18 mouse cellular contexts compared by ENCODE assay signal in genomic region chr1:67078666-67079065, GRCm38 (mm10). TPM values are rescaled to one million over a fixed set of nuclear protein-coding genes. Genes with fewer than 3 reads are reported as not detected.
DNase-seq lines count a peak whose midpoint lies in the region; ATAC-seq and TF ChIP-seq lines count a peak whose summit lies in the region.
"Had no signal": no experiment of that assay in that cellular context is flagged by ENCODE, and none has a peak within 500 bp of the region (broad histone marks: within the 10 kb centered on the region; RNA-seq: fewer than 3 reads in every experiment).

No protein-coding gene starts in this region.

- H3K4me2 ChIP-seq in lung, embryonic 14.5 days = no peak overlapping the region
- 0 out of 2 replicates have a peak overlapping the region, but pooled peaks have one; percentile 2 for H3K4me2 ChIP-seq in intestine, embryonic 16.5 days (ENCODE audit: low read depth, low read length)
- H3K4me2 ChIP-seq: embryonic facial prominence, embryonic 12.5 days; forebrain, embryonic 13.5 days; forebrain, embryonic 15.5 days had no signal

- no peak for TF ChIP-seq POLR2A in small intestine, adult 2 months (IDR thresholded peaks at IDR 0.05; ENCODE audit: low read depth, low read length)
- no peak for TF ChIP-seq POLR2A in kidney, adult 2 months (IDR thresholded peaks at IDR 0.05; ENCODE audit: low read depth, low read length)

- WGBS in lung, embryonic 14.5 days = 76% methylated on average over 2 of the region's 2 CpGs
- whole genome bisulfite sequencing in intestine, embryonic 16.5 days = 61% methylated on average over 2 of the region's 2 CpGs
- WGBS in small intestine, adult 2 months = 26% methylated on average over 2 of the region's 2 CpGs
- WGBS in kidney, adult 2 months = 71% methylated on average over 2 of the region's 2 CpGs

- no peak for TF ChIP-seq CTCF in lung, embryonic 14.5 days (IDR thresholded peaks at IDR 0.05; ENCODE audit: low read depth)
- no peak for TF ChIP-seq CTCF in small intestine, adult 2 months (IDR thresholded peaks at IDR 0.05; ENCODE audit: extremely low read depth, insufficient read length, insufficient replicate concordance, low read depth, low read length)
- no peak for TF ChIP-seq CTCF in kidney, adult 2 months (conservative IDR thresholded peaks at IDR 0.05; ENCODE audit: insufficient read depth, insufficient read length, low read depth, low read length)

- no peaks in the 10 kb centered on the region for H3K36me3 ChIP-seq in lung, embryonic 14.5 days (ENCODE audit: insufficient read depth)
- H3K36me3 ChIP-seq in intestine, embryonic 16.5 days (ENCODE audit: control insufficient read depth, insufficient read depth, low read length) = no peaks in the 10 kb centered on the region
- H3K36me3 ChIP-seq in small intestine, adult 2 months (ENCODE audit: control insufficient read depth, insufficient read depth, low read length) = no peaks in the 10 kb centered on the region
- H3K36me3 ChIP-seq in kidney, adult 2 months (ENCODE audit: control insufficient read depth, insufficient read depth, low read length) = no peaks in the 10 kb centered on the region
- H3K36me3 ChIP-seq: embryonic facial prominence, embryonic 10.5 days; embryonic facial prominence, embryonic 12.5 days; forebrain, embryonic 15.5 days had no signal

- peak; percentile 34 for DNase-seq in lung, embryonic 14.5 days
- DNase-seq in lung, postnatal 36 days = no peak
- no peak for DNase-seq in kidney, adult 2 months
- DNase-seq in urinary bladder, adult 18-20 months (ENCODE audit: low spot score in 2 of 2) = no peak
- DNase-seq: adrenal gland, adult 2 months; adrenal gland, postnatal 14 days; adrenal gland, postnatal 36 days; cerebellum, adult 11-12 months; cerebellum, adult 2 months; cerebellum, adult 9-10 months; cerebellum, postnatal 10 days; cerebellum, postnatal 25 days had no signal

- no peaks in the 10 kb centered on the region for H3K4me1 ChIP-seq in lung, embryonic 14.5 days (ENCODE audit: insufficient read depth)
- H3K4me1 ChIP-seq in intestine, embryonic 16.5 days (ENCODE audit: control insufficient read depth, insufficient read depth, low read length) = no peaks in the 10 kb centered on the region
- peaks cover 9% of the 10 kb centered on the region; the same call in 1 of the 2 replicates for H3K4me1 ChIP-seq in small intestine, adult 2 months (ENCODE audit: control insufficient read depth, insufficient read depth, insufficient read length, low read length)
- H3K4me1 ChIP-seq in kidney, adult 2 months (ENCODE audit: control insufficient read depth, insufficient read depth, low read length) = no peaks in the 10 kb centered on the region
- H3K4me1 ChIP-seq: embryonic facial prominence, embryonic 10.5 days; embryonic facial prominence, embryonic 12.5 days; forebrain, embryonic 13.5 days; forebrain, embryonic 15.5 days had no signal

- H3K27me3 ChIP-seq in lung, embryonic 14.5 days (ENCODE audit: insufficient read depth, low read length) = no peaks in the 10 kb centered on the region
- H3K27me3 ChIP-seq in intestine, embryonic 16.5 days (replicated peaks; ENCODE audit: control insufficient read depth, insufficient read depth, low read length) = no peaks in the 10 kb centered on the region
- H3K27me3 ChIP-seq in small intestine, adult 2 months (ENCODE audit: control insufficient read depth, insufficient read depth, low read length) = no peaks in the 10 kb centered on the region
- no peaks in the 10 kb centered on the region for H3K27me3 ChIP-seq in kidney, adult 2 months (replicated peaks; ENCODE audit: control insufficient read depth, insufficient read depth, low read length)
- H3K27me3 ChIP-seq: embryonic facial prominence, embryonic 12.5 days; forebrain, embryonic 13.5 days; forebrain, embryonic 15.5 days had no signal

- no peak for ATAC-seq in lung, embryonic 14.5 days (ENCODE audit: insufficient read depth)
- peak; percentile 26; the same call in 1 of the 2 replicates for ATAC-seq in intestine, embryonic 16.5 days
- ATAC-seq: forebrain, embryonic 13.5 days; forebrain, embryonic 15.5 days had no signal

- H3K9ac ChIP-seq in lung, embryonic 14.5 days = no peak overlapping the region
- no peak overlapping the region for H3K9ac ChIP-seq in intestine, embryonic 16.5 days (ENCODE audit: low read depth, low read length)
- H3K9ac ChIP-seq: embryonic facial prominence, embryonic 12.5 days; forebrain, embryonic 13.5 days; forebrain, embryonic 15.5 days had no signal

- no peak overlapping the region for H3K4me3 ChIP-seq in lung, embryonic 14.5 days (ENCODE audit: low read depth, low read length)
- H3K4me3 ChIP-seq in intestine, embryonic 16.5 days (ENCODE audit: low read length) = no peak overlapping the region
- no peak overlapping the region for H3K4me3 ChIP-seq in small intestine, adult 2 months (ENCODE audit: low read depth, low read length)
- H3K4me3 ChIP-seq in kidney, adult 2 months (ENCODE audit: insufficient read depth, low read depth, low read length) = no peak overlapping the region
- H3K4me3 ChIP-seq: embryonic facial prominence, embryonic 10.5 days; embryonic facial prominence, embryonic 12.5 days; forebrain, embryonic 13.5 days; forebrain, embryonic 15.5 days had no signal

- no peak overlapping the region for H3K27ac ChIP-seq in lung, embryonic 14.5 days (ENCODE audit: low read depth)
- peak overlapping the region; percentile 36; the same call in 1 of the 2 replicates for H3K27ac ChIP-seq in intestine, embryonic 16.5 days (ENCODE audit: low read length)
- peak overlapping the region; percentile 58; the same call in 1 of the 2 replicates for H3K27ac ChIP-seq in small intestine, adult 2 months (ENCODE audit: insufficient read depth, low read depth, low read length)
- no peak overlapping the region for H3K27ac ChIP-seq in kidney, adult 2 months (ENCODE audit: insufficient read depth, low read depth, low read length)
- H3K27ac ChIP-seq: embryonic facial prominence, embryonic 10.5 days; embryonic facial prominence, embryonic 12.5 days; forebrain, embryonic 13.5 days; forebrain, embryonic 15.5 days had no signal

- no peaks in the 10 kb centered on the region for H3K9me3 ChIP-seq in lung, embryonic 14.5 days (ENCODE audit: low read depth, low read length)
- no peaks in the 10 kb centered on the region for H3K9me3 ChIP-seq in intestine, embryonic 16.5 days (ENCODE audit: control insufficient read depth, low read length)
- H3K9me3 ChIP-seq: embryonic facial prominence, embryonic 10.5 days; embryonic facial prominence, embryonic 12.5 days; forebrain, embryonic 13.5 days; forebrain, embryonic 15.5 days had no signal

RNA-seq across cellular contexts. Expression of gene Lancl1, which starts 40.0 kb away (rescaled TPM):
- polyA plus RNA-seq in lung, embryonic 14.5 days (2014; fragmentation: Nextera tagmentation; extraction: Ambion mirVana) = 96.6 and 102 TPM in 2 replicates
- 56.5 and 59.8 TPM in 2 replicates for polyA plus RNA-seq in intestine, embryonic 16.5 days (2015; fragmentation: Nextera tagmentation; extraction: Ambion mirVana)
- 17.4 and 18.1 TPM in 2 replicates for polyA plus RNA-seq in small intestine, adult 2 months (2012; rRNA removed)
- polyA plus RNA-seq in kidney, adult 2 months (2012; rRNA removed) = 66.9 and 75.1 TPM in 2 replicates

RNA-seq across cellular contexts. Expression of gene Cps1, which starts 44.2 kb away (rescaled TPM):
- polyA plus RNA-seq in lung, embryonic 14.5 days (2014; fragmentation: Nextera tagmentation; extraction: Ambion mirVana) = 1.9 and 2.3 TPM in 2 replicates
- 367 and 463 TPM in 2 replicates for polyA plus RNA-seq in intestine, embryonic 16.5 days (2015; fragmentation: Nextera tagmentation; extraction: Ambion mirVana)
- 29.9 and 38.5 TPM in 2 replicates for polyA plus RNA-seq in small intestine, adult 2 months (2012; rRNA removed)
- polyA plus RNA-seq in kidney, adult 2 months (2012; rRNA removed) = 0.03 TPM in 1 of 2 replicates, not detected in the other

Comparison
In these comparisons a context has a peak if more than half of its experiments do, and no peak if none do; other contexts are left out.
1. H3K27ac ChIP-seq: peak in intestine, embryonic 16.5 days (single experiment) and small intestine, adult 2 months (single experiment); none in lung, embryonic 14.5 days (single experiment) and kidney, adult 2 months (single experiment).